Mouse (Mus musculus) stomach, postnatal 0 days (tissue): ENCODE data around the gene Stap2.

Experiments used
- CTCF ChIP-seq: IDR thresholded peaks from 2 replicates; pipeline ENCODE4 v1.5.1; 2016; ENCODE audit warnings: antibody characterized with exemption, low read depth, mild to moderate bottlenecking, moderate library complexity
- EP300 ChIP-seq: optimal IDR thresholded peaks from 2 replicates; pipeline ENCODE3; 2016; ENCODE audit warnings: antibody characterized with exemption

- TF ChIP-seq CTCF (no peak), EP300 (no peak)
Measured at GRCm38 (mm10) chr17:56026881-56027280, 21.5 kb upstream of the Stap2 start.
